ENCODE assay signal across 16 mouse cellular contexts in genomic region chr5:91297068-91297467, GRCm38 (mm10).
DNase-seq lines count a peak whose midpoint lies in the region.
"Had no signal": no experiment of that assay in that cellular context is flagged by ENCODE, and none has a peak within 500 bp of the region (broad histone marks: within the 10 kb centered on the region; RNA-seq: fewer than 3 reads in every experiment).

No protein-coding gene starts in this region.

- intact Hi-C loops in left cerebral cortex, postnatal 10 days (cut with DNase I) = no loop called here

- DNase-seq in adrenal gland, postnatal 10 days = peak; percentile 23
- no peak for DNase-seq in adrenal gland, adult 8-10 months
- peak; percentile 19 to 26 for DNase-seq in left cerebral cortex, adult 18-20 months (ENCODE audit: low spot score in 2 of 2)
- DNase-seq in left cerebral cortex, postnatal 10 days (ENCODE audit: extremely low spot score in 1 of 2, low spot score in 2 of 2) = no peak
- peak; percentile 54 for DNase-seq in right cerebral cortex, postnatal 14 days
- DNase-seq in right cerebral cortex, postnatal 10 days (ENCODE audit: low spot score in 2 of 2) = no peak
- no peak for DNase-seq in c-Kit-positive CD71-positive TER-119-positive erythroid progenitor cells, embryonic 14.5 days (ENCODE audit: low spot score)
- no peak for DNase-seq in urinary bladder, postnatal 4 days (ENCODE audit: low spot score in 2 of 2)
- DNase-seq: cerebellum, adult 2 months; cerebellum, postnatal 14 days; gastrocnemius, postnatal 14 days; heart, postnatal 14 days; kidney, adult 18-20 months; kidney, postnatal 25 days; liver, embryonic 13.5 days; lung, adult 18-20 months had no signal

Comparison
In these comparisons a context has a peak if more than half of its experiments do, and no peak if none do; other contexts are left out.
1. DNase-seq: peak in adrenal gland, postnatal 10 days (single experiment), left cerebral cortex, adult 18-20 months (2 of 2) and right cerebral cortex, postnatal 14 days (single experiment); none in adrenal gland, adult 8-10 months (single experiment), left cerebral cortex, postnatal 10 days (0 of 2), right cerebral cortex, postnatal 10 days (0 of 2), c-Kit-positive CD71-positive TER-119-positive erythroid progenitor cells, embryonic 14.5 days (single experiment) and urinary bladder, postnatal 4 days (0 of 2).